Mouse (Mus musculus) thymus, adult 18-20 months (tissue): Measurements from ENCODE around the gene Folr1.

ENCODE experiments used
- DNase-seq, 2 experiments: peaks; one replicate each; pipeline ENCODE4 v3.0.0; 2022; ENCODE audit warnings: mixed read lengths in 2 of 2

The Folr1 gene

GRCm38 (mm10) chr7:101870629-101871028 is at the start of gene Folr1:
Gene Folr1, minus strand, starts transcription at chr7:101870788.
- no peak for DNase-seq

GRCm38 (mm10) chr7:101918071-101918470 is 47.5 kb upstream of the Folr1 start:
- DNase-seq = no peak

- DNase-seq = no peak
These were observed 41.4 kb upstream of the Folr1 start for GRCm38 (mm10) chr7:101911982-101912381.

DNA sequence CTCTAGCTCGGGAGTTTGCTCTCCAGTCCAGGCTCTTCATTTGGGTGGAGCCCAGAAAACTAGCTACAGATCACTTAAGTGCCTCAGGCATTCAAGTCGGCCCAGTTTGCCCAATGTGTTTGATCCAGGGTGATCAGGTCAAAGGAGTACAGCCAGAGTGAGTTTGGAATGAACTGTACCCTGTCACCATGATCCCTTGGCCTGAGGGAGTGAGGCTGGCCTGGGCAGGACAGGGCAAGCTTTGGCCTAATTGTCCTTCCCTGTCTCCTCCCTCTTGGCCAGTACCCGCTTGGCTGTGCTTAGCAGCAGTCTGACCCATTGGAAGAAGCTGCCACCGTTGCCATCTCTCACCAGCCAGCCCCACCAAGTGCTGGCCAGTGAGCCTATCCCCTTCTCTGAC is 39.5 kb upstream of the Folr1 start:
- DNase-seq = no peak

DNA sequence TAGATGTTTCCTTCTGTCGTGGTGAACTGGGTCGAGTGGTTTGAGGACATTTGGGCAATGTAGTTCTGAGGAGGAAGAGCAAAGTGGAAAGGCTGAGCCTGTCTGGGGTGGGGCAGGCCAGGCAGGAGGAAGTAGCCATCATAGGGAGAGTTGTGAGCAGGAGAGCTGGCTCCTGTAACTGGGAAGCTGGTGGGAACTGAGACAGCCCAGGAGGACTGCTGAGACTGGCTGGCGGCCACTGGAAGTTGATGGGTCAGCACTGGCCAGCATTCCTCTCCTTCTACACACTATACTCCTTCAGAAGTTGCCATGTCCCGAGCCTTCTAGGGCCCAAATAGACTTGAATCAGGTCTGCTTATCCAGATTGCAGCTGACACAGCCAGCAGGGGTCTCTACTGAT is 37.8 kb upstream of the Folr1 start:
- no peak for DNase-seq

- no peak for DNase-seq
These were observed 36.1 kb upstream of the Folr1 start for GRCm38 (mm10) chr7:101906696-101907095.

- no peak for DNase-seq
These were observed 35.7 kb upstream of the Folr1 start, which contains the start of gene Tomt for GRCm38 (mm10) chr7:101906287-101906681. Gene Tomt, minus strand, starts transcription at chr7:101906359.

GRCm38 (mm10) chr7:101905561-101906286 is 35.1 kb upstream of the Folr1 start, which contains the start of gene Lamtor1:
Gene Lamtor1, plus strand, starts transcription at chr7:101905904.
- DNase-seq = peak; percentile 98 to 99

- no peak for DNase-seq
These were observed 32.3 kb upstream of the Folr1 start for GRCm38 (mm10) chr7:101902846-101903245.

- DNase-seq = no peak
These were observed 31.4 kb upstream of the Folr1 start for GRCm38 (mm10) chr7:101901969-101902368.

DNA sequence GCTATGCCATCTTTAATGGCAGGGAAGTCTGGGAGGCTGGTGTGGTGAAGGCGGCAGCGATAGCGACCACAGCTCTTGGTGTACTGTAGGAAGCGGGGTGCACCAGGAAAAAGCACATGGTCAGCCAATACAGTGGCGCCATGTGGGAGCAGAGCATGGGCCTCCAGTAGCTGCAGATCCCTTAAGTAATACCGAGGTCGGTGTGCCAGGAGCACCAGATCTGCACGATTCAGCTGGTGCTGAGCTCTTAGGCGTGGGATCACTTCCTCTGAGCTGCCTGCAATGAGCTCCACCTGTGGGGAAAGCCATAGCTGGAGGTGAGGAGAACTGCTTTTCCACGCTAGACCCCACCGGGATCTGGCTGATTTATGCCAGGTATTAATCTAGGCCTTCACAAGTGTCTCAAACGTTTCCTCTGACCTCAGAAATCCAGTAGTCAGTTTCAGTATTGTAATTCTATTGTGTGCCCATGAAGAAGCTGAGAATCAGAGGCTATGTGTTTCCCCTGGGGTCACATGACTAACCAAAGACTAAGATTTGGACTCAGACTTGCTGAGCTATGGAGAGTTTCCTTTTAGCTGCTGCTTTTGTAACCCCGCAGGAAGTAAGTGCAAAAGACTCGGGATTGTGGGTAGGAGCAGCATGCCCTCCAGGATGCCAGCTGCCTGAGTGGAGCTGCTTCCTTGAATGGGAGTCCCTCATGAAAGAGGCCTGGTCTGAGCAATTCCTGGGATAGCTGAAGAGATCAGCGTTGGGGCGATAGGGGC is 29.9 kb upstream of the Folr1 start:
- no peak for DNase-seq

GRCm38 (mm10) chr7:101896104-101897066 is 25.8 kb upstream of the Folr1 start:
- DNase-seq = peak; percentile 93 to 98

- DNase-seq = no peak
These were observed 25.1 kb upstream of the Folr1 start for GRCm38 (mm10) chr7:101895695-101896094.

DNA sequence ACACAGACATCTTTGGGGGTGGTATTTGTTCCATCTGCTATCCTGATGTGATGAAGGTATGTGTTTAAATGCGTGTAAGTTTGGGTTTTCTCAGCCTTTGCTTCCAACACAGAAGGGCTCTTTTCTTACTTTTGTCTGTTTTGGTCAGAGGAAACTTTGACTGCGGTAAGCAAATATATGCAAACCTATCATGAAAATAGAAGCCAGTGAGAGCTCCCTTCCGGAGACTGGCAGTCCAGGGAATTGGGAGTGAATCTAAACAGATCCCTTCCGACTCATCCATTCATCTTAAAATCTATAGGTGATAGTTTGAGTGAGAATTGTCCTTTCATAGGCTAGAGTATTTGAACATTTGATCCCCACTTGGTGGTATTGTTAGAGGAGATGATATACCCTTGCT is 17.9 kb upstream of the Folr1 start:
- no peak for DNase-seq

DNA sequence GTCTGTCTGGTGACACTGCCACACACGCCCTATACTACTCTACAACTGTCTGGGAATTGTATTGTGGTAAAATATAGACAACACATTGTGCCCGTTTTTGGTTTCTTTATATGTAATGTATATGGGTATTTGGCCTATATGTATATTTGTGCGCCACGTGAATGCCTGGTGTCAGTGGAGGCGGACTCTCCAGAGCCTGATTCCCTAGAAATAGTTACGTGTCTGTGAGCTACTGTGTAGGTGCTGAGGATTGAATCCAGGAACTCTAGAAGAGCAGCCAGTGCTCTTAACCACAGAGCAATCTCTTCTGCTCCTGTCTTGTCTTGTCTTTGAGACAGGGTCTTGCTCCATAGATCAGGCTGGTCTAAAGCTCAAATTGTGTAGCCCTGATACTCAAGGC is 15.7 kb upstream of the Folr1 start:
- DNase-seq = no peak

GRCm38 (mm10) chr7:101884160-101884559 is 13.6 kb upstream of the Folr1 start:
- no peak for DNase-seq

DNA sequence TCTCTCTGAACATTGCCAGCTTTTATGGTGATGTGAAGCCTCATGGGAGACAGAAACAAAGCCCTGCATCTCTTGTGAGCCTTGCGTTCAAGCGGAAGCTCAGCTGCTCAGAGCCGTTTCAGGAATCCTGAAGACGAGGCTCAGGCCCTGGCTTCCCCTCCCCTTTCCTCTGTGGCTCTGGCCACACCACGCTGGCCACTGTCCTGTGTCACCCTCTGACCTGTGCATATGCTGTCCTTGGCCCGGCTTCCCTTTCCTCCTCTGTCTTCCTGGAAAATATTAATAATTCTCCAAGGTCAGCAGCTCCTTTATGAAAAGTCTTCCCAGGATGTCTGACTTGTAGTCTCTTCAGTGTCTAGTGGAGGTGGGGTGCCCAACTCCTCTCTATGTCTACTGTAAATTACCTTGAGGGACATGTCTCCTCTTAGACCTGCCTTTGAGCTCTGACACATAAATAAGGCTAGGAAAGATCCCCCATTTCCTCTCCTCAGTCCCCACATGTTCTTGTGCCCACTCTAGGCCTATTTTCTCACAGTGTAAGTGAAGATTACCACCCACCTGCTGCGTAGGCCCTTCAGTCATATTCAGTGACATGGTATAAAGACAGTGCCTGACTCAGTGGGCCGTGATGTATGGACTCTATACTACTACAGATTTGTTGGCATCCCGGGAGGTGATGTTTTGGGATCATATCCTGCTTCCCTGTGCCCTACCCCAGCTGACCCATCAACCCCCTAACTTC is 12.0 kb upstream of the Folr1 start:
- no peak for DNase-seq

- no peak for DNase-seq
These were observed 10.3 kb upstream of the Folr1 start for GRCm38 (mm10) chr7:101880855-101881254.

- no peak for DNase-seq
These were observed 5.4 kb upstream of the Folr1 start for GRCm38 (mm10) chr7:101875978-101876377.

DNA sequence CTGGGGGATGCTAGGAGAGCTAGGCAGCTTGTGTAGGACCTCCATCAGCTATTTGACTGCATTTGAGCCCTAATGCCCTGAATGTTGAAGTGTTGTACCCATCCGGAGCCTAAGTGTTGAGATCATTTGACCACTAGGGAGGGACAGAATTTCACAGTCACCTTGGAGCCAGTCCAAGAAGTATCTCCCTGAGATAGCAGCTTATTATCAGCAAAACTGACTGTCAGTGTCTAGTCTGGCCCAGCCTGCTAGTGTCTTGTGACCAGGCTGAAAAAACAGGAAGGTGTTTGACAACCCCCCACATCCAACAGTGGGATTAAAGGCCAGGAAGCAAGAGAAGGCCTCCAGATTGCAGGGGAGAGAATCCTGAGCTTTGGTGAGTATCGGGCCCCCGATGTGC is 708 bp upstream of the Folr1 start:
- DNase-seq = no peak

- no peak for DNase-seq
These were observed 1.5 kb downstream of the Folr1 start for GRCm38 (mm10) chr7:101869163-101869500.
